Mouse (Mus musculus) G1E (cell line): Measurements from ENCODE around the gene Rabl3.

Experiments used
- CTCF ChIP-seq: IDR thresholded peaks from 2 replicates; pipeline ENCODE4 v1.5.1; 2012; ENCODE audit warnings: low read depth, low read length, inconsistent platforms, mixed read lengths
- TAL1 ChIP-seq: conservative IDR thresholded peaks from 2 replicates; pipeline ENCODE4 v1.6.1; 2012; ENCODE audit warnings: low read depth, low read length, inconsistent platforms, mixed read lengths

DNA sequence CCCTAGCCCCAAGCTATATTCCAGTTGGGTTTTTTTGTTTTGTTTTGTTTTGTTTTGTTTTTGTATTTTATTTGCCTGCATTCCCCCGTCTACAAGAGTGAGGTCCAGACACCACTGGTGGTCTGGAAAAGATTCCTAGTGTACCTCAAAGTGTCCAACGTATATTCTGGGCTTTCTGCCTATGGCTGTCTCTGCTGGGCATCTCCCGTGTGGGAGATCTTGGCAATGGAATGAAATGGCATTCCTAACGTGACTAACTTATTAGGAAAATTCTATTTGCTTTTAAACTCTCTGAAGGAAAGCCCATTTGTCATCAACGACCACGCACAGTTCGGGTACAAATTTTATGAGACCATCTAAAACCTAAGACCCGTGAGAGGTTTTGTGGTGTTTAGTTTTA is 75.7 kb downstream of the Rabl3 start:
- TF ChIP-seq CTCF (no peak), TAL1 (no peak)
